Mouse (Mus musculus): ENCODE results near the gene Rpl35a. TPM values are rescaled to one million over a fixed set of nuclear protein-coding genes. Genes with fewer than 3 reads are reported as not detected.
"Not testable (repeated sequence)": the region's sequence is repeated elsewhere in the genome, so short reads cannot be mapped to it uniquely, and the experiment has no call there.

Gene Rpl35a
- polyA plus RNA-seq, 2 experiments = 1,006 to 1,399 TPM

- Histone ChIP-seq H3K4me1 (ENCODE audit: control insufficient read depth, insufficient read depth, low read length) (peaks cover 8% of the 10 kb centered on the region; the same call in 1 of the 2 replicates), H3K9me3 (ENCODE audit: control insufficient read depth, low read length) (no peaks in the 10 kb centered on the region), H3K4me3 (replicated peaks; ENCODE audit: low read length) (peak overlapping the region; percentile 89), H3K4me2 (replicated peaks; ENCODE audit: low read depth, low read length, severe bottlenecking) (peak overlapping the region; percentile 58), H3K27me3 (ENCODE audit: control insufficient read depth, insufficient read depth, low read length) (no peaks in the 10 kb centered on the region), H3K9ac (ENCODE audit: low read depth, low read length, severe bottlenecking) (peak overlapping the region; percentile 90; the same call in 1 of the 2 replicates), H3K36me3 (ENCODE audit: control insufficient read depth, insufficient read depth, low read length) (peaks cover 29% of the 10 kb centered on the region), H3K27ac (replicated peaks; ENCODE audit: low read depth, low read length) (peak overlapping the region; percentile 89; the same call in 1 of the 2 replicates)
- ATAC-seq (ENCODE audit: low FRiP score, low read depth) = no peak
- no peak for DNase-seq (ENCODE audit: low spot score)
- TF ChIP-seq POLR2A (IDR thresholded peaks at IDR 0.05; ENCODE audit: borderline replicate concordance, extremely low read depth, insufficient read depth, insufficient read length) = no peak
- 26% methylated on average over 10 of the region's 10 CpGs for WGBS
Measured at GRCm38 (mm10) chr16:33055655-33056054, 598 bp upstream of the Rpl35a start.

DNA sequence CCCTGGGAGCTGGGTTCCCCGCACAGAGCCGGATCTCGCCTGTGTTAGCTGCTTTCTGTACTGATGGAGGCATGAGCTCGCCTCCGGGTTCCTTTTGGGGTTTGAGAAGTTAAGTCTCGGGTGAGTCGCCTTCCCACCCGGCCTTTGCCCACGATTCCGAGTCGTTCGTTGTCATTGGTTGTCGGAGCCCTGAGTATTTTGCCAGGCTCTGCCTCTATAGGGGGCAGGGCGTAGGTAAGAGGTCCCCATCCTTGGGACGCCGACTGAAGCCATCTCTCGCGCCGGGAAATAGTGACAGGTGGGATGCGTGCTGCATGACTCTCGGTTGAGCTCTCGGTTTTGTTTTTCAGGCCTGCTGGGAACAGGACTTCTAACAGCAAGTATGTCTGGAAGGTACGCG is 533 bp downstream of the Rpl35a start:
- DNase-seq (ENCODE audit: low spot score) (peak; percentile 8), ATAC-seq (ENCODE audit: low FRiP score, low read depth) (peak; percentile 16)
- Histone ChIP-seq H3K4me3 (replicated peaks; ENCODE audit: low read length) (peak overlapping the region; percentile 89), H3K9ac (ENCODE audit: low read depth, low read length, severe bottlenecking) (peak overlapping the region; percentile 90), H3K9me3 (ENCODE audit: control insufficient read depth, low read length) (no peaks in the 10 kb centered on the region), H3K27ac (replicated peaks; ENCODE audit: low read depth, low read length) (peak overlapping the region; percentile 89), H3K4me1 (ENCODE audit: control insufficient read depth, insufficient read depth, low read length) (peaks cover 8% of the 10 kb centered on the region; the same call in 1 of the 2 replicates), H3K27me3 (ENCODE audit: control insufficient read depth, insufficient read depth, low read length) (no peaks in the 10 kb centered on the region), H3K36me3 (ENCODE audit: control insufficient read depth, insufficient read depth, low read length) (peaks cover 34% of the 10 kb centered on the region), H3K4me2 (replicated peaks; ENCODE audit: low read depth, low read length, severe bottlenecking) (peak overlapping the region; percentile 58)
- no peak for TF ChIP-seq POLR2A (IDR thresholded peaks at IDR 0.05; ENCODE audit: borderline replicate concordance, extremely low read depth, insufficient read depth, insufficient read length)
- WGBS = 3% methylated on average over 24 of the region's 24 CpGs

DNA sequence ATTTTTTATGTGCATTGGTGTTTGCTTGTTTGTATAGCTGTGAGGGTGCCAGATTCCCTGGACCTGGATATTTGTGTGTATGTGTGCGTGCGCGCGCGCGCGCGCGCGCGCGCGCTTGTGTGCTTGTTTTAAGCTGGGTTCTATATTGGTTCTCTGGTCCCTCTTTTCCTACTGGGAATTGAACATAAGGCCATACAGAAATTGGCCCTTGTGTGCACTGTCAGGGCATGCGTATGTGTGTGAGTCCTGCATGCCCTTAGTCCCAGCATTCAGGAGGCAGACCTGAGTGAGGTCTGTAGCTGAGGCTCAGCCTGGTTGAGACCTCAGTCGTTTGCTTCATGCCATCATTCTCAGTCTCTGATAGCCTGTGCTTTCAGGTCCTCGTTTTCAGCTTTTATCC is 1.8 kb downstream of the Rpl35a start:
- Histone ChIP-seq H3K9me3 (ENCODE audit: control insufficient read depth, low read length) (no peaks in the 10 kb centered on the region), H3K9ac (ENCODE audit: low read depth, low read length, severe bottlenecking) (no peak overlapping the region), H3K4me2 (replicated peaks; ENCODE audit: low read depth, low read length, severe bottlenecking) (peak overlapping the region; percentile 58; the same call in 1 of the 2 replicates), H3K4me1 (ENCODE audit: control insufficient read depth, insufficient read depth, low read length) (peaks cover 10% of the 10 kb centered on the region; the same call in 1 of the 2 replicates), H3K36me3 (ENCODE audit: control insufficient read depth, insufficient read depth, low read length) (peaks cover 34% of the 10 kb centered on the region), H3K4me3 (replicated peaks; ENCODE audit: low read length) (peak overlapping the region; percentile 89), H3K27ac (replicated peaks; ENCODE audit: low read depth, low read length) (no peak overlapping the region), H3K27me3 (ENCODE audit: control insufficient read depth, insufficient read depth, low read length) (no peaks in the 10 kb centered on the region)
- DNase-seq (ENCODE audit: low spot score) (no peak), ATAC-seq (ENCODE audit: low FRiP score, low read depth) (no peak)
- no peak for TF ChIP-seq POLR2A (IDR thresholded peaks at IDR 0.05; ENCODE audit: borderline replicate concordance, extremely low read depth, insufficient read depth, insufficient read length)
- 93% methylated on average over 16 of the region's 16 CpGs for WGBS

DNA sequence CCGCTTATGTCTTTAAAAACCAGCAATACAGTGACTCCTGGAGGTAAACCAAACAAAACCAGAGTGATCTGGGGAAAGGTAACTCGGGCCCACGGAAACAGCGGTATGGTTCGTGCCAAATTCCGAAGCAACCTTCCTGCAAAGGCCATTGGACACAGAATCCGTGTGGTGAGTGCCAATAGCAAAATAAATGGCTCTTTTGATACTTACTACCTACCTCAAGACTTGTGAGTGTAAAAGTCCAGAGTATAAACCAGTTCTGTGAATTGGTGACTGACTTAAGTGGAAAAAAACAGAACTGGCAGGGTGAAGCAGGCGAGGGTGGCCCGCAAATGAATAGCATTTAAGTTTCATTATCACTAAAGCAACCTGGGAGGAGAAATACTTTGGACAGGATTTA is 2.4 kb downstream of the Rpl35a start:
- WGBS = 82% methylated on average over 9 of the region's 9 CpGs
- H3K27me3 ChIP-seq (ENCODE audit: control insufficient read depth, insufficient read depth, low read length); ATAC-seq (ENCODE audit: low FRiP score, low read depth); H3K4me2 ChIP-seq (replicated peaks; ENCODE audit: low read depth, low read length, severe bottlenecking); DNase-seq (ENCODE audit: low spot score); H3K4me3 ChIP-seq (replicated peaks; ENCODE audit: low read length); H3K9ac ChIP-seq (ENCODE audit: low read depth, low read length, severe bottlenecking); H3K27ac ChIP-seq (replicated peaks; ENCODE audit: low read depth, low read length); H3K9me3 ChIP-seq (ENCODE audit: control insufficient read depth, low read length): not testable (repeated sequence)
- Histone ChIP-seq H3K4me1 (ENCODE audit: control insufficient read depth, insufficient read depth, low read length) (peaks cover 15% of the 10 kb centered on the region; the same call in 1 of the 2 replicates), H3K36me3 (ENCODE audit: control insufficient read depth, insufficient read depth, low read length) (peaks cover 34% of the 10 kb centered on the region)

- Histone ChIP-seq H3K27ac (replicated peaks; ENCODE audit: low read depth, low read length) (no peak overlapping the region), H3K27me3 (ENCODE audit: control insufficient read depth, insufficient read depth, low read length) (no peaks in the 10 kb centered on the region), H3K4me3 (replicated peaks; ENCODE audit: low read length) (no peak overlapping the region), H3K9ac (ENCODE audit: low read depth, low read length, severe bottlenecking) (no peak overlapping the region), H3K36me3 (ENCODE audit: control insufficient read depth, insufficient read depth, low read length) (peaks cover 34% of the 10 kb centered on the region), H3K9me3 (ENCODE audit: control insufficient read depth, low read length) (no peaks in the 10 kb centered on the region), H3K4me1 (ENCODE audit: control insufficient read depth, insufficient read depth, low read length) (peaks cover 15% of the 10 kb centered on the region; the same call in 1 of the 2 replicates), H3K4me2 (replicated peaks; ENCODE audit: low read depth, low read length, severe bottlenecking) (no peak overlapping the region)
- 89% methylated on average over 1 of the region's 1 CpGs for WGBS
- DNase-seq (ENCODE audit: low spot score) (no peak), ATAC-seq (ENCODE audit: low FRiP score, low read depth) (no peak)
- TF ChIP-seq POLR2A (IDR thresholded peaks at IDR 0.05; ENCODE audit: borderline replicate concordance, extremely low read depth, insufficient read depth, insufficient read length) = no peak
Measured at GRCm38 (mm10) chr16:33059471-33059870, 3.2 kb downstream of the Rpl35a start.

DNA sequence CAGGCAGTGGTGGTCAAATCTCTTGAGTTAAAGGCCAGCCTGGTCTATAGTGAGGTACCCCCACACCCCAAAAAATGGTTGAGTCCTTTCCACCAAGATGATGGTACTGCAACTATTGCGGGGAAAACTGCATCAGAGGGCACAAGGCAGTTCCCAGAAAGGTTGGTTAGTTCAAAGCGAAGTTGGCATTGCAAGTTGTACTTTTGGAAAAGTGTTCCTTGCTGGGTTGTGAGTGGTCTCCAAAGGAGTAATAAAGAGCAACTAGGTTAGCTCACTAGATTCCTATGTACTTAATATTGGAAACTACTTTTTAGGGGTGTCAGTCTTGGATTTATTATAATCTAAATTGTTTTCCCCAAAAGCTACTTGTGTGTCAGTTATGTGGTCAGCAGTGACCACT is 4.7 kb downstream of the Rpl35a start:
- DNase-seq (ENCODE audit: low spot score) = no peak
- H3K4me2 ChIP-seq (replicated peaks; ENCODE audit: low read depth, low read length, severe bottlenecking) = no peak overlapping the region
- 71% methylated on average over 2 of the region's 2 CpGs for WGBS
- no peak for TF ChIP-seq POLR2A (IDR thresholded peaks at IDR 0.05; ENCODE audit: borderline replicate concordance, extremely low read depth, insufficient read depth, insufficient read length)
- H3K4me1 ChIP-seq (ENCODE audit: control insufficient read depth, insufficient read depth, low read length) = peaks cover 15% of the 10 kb centered on the region; the same call in 1 of the 2 replicates
- no peak overlapping the region for H3K9ac ChIP-seq (ENCODE audit: low read depth, low read length, severe bottlenecking)
- H3K27ac ChIP-seq (replicated peaks; ENCODE audit: low read depth, low read length) = no peak overlapping the region
- H3K9me3 ChIP-seq (ENCODE audit: control insufficient read depth, low read length) = no peaks in the 10 kb centered on the region
- no peak overlapping the region for H3K4me3 ChIP-seq (replicated peaks; ENCODE audit: low read length)
- no peaks in the 10 kb centered on the region for H3K27me3 ChIP-seq (ENCODE audit: control insufficient read depth, insufficient read depth, low read length)
- ATAC-seq (ENCODE audit: low FRiP score, low read depth) = no peak
- peaks cover 34% of the 10 kb centered on the region for H3K36me3 ChIP-seq (ENCODE audit: control insufficient read depth, insufficient read depth, low read length)
